Mouse (Mus musculus) forebrain, embryonic 11.5 days (tissue): ENCODE results near the gene Ctu1. TPM values are rescaled to one million over a fixed set of nuclear protein-coding genes. Genes with fewer than 3 reads are reported as not detected.

ENCODE experiments used
- ATAC-seq: fragments of 200-750 bp; cut with Nextera tagmentation; replicated peaks from 2 replicates; pipeline ENCODE4 v1.8.0; 2017; ENCODE audit warnings: moderate TSS enrichment; ENCODE audit not compliant: low FRiP score
- DNase-seq: peaks from one replicate; pipeline ENCODE4 v3.0.0-alpha.2; 2017; ENCODE audit warnings: low spot score
- H3K27ac ChIP-seq: fragments of 300-500 bp; sonication (generic); 2 replicates; pipeline ENCODE4 v1.5.1; 2014; ENCODE audit warnings: low read depth, low read length
- H3K27me3 ChIP-seq: fragments of 300-500 bp; sonication (generic); 2 replicates; pipeline ENCODE4 v1.6.1; 2014; ENCODE audit warnings: mild to moderate bottlenecking, low read length, mixed read lengths; ENCODE audit not compliant: control insufficient read depth, insufficient read depth
- H3K36me3 ChIP-seq: fragments of 300-500 bp; sonication (generic); 2 replicates; pipeline ENCODE4 v1.6.1; 2014; ENCODE audit warnings: mild to moderate bottlenecking, low read length, moderate library complexity, mixed read lengths; ENCODE audit not compliant: control insufficient read depth, insufficient read depth
- H3K4me1 ChIP-seq: fragments of 300-500 bp; sonication (generic); replicated peaks from 2 replicates; pipeline ENCODE4 v1.6.1; 2014; ENCODE audit warnings: low read length, mixed read lengths; ENCODE audit not compliant: control insufficient read depth, insufficient read depth
- H3K4me2 ChIP-seq: fragments of 300-500 bp; sonication (generic); 2 replicates; pipeline ENCODE4 v1.6.1; 2014; ENCODE audit warnings: low read depth, mild to moderate bottlenecking, low read length, moderate library complexity, mixed read lengths; ENCODE audit not compliant: severe bottlenecking
- H3K4me3 ChIP-seq: fragments of 300-500 bp; sonication (generic); 2 replicates; pipeline ENCODE4 v1.5.1; 2014; ENCODE audit warnings: low read depth, low read length
- H3K9ac ChIP-seq: fragments of 300-500 bp; sonication (generic); 2 replicates; pipeline ENCODE4 v1.6.1; 2014; ENCODE audit warnings: low read length
- H3K9me3 ChIP-seq: fragments of 300-500 bp; sonication (generic); 2 replicates; pipeline ENCODE4 v1.6.1; 2016; ENCODE audit warnings: low read length, mixed read lengths; ENCODE audit not compliant: control insufficient read depth
- WGBS: fragments of 180-500 bp; shearing (Covaris S2); extraction: QIAGEN DNeasy Blood & Tissue Kit; methylation state at CpG from one replicate; pipeline ENCODE4 v1.1.7; 2014; 5-methylcytosine and 5-hydroxymethylcytosine counted together
- polyA plus RNA-seq: library from polyadenylated mRNA; unstranded; fragments of >200 nt; fragmentation: Nextera tagmentation; extraction: Ambion mirVana; gene quantifications from 2 replicates; pipeline ENCODE4 v1.2.1, GENCODE M21; 2014

Ctu1 gene
- polyA plus RNA-seq, 1 experiment from 2014 or later: 13.7 TPM

DNA sequence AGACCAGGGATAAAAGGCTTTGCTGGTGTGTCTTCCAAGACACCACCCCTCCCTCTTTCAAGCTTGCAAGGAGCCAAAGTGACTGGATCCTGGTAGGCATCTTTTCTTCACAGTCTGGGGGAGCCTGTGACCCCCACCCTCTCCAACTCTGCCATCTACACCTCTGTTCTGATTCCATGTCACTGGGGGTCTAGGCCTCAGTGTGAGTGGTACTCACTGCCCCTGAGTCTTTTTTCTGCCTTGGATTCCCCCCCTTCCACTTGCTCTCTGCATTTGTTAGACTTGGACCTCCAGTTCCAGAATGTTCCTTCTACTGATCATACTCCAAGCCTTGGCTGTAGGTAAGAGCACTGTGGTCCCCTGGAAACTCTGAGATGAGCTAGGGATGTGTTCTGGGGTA, 18.3 kb downstream of the Ctu1 start, which contains the start of gene Klk14:
TSS of gene Klk14 (plus strand) at position 301 of the 400 bp plus-strand sequence.
- Histone ChIP-seq H3K9ac (no peak within 1 kb of the TSS), H3K4me2 (no peak within 1 kb of the TSS), H3K4me3 (no peak within 1 kb of the TSS), H3K9me3 (no peaks in the 10 kb centered on the region), H3K4me1 (no peaks in the 10 kb centered on the region), H3K27ac (no peak within 1 kb of the TSS), H3K27me3 (no peaks in the 10 kb centered on the region), H3K36me3 (no peaks in the 10 kb centered on the region)
- ATAC-seq: no peak
- DNase-seq: no peak

- Histone ChIP-seq H3K36me3 (no peaks in the 10 kb centered on the region), H3K4me3 (no peak overlapping the region), H3K9me3 (no peaks in the 10 kb centered on the region), H3K27ac (no peak overlapping the region), H3K27me3 (no peaks in the 10 kb centered on the region), H3K4me1 (no peaks in the 10 kb centered on the region), H3K9ac (no peak overlapping the region), H3K4me2 (no peak overlapping the region)
- WGBS: 86% methylated on average over 3 of the region's 3 CpGs
- no peak for ATAC-seq
- DNase-seq: no peak
Measured at GRCm38 (mm10) chr7:43710031-43710430, 38.2 kb downstream of the Ctu1 start.

- H3K4me2 ChIP-seq: no peak within 1 kb of the TSS
- no peaks in the 10 kb centered on the region for H3K9me3 ChIP-seq
- no peak within 1 kb of the TSS for H3K27ac ChIP-seq
- ATAC-seq: no peak
- no peaks in the 10 kb centered on the region for H3K36me3 ChIP-seq
- no peak for DNase-seq
- H3K9ac ChIP-seq: no peak within 1 kb of the TSS
- 60% methylated on average over 4 of the region's 4 CpGs for WGBS
- H3K27me3 ChIP-seq: no peaks in the 10 kb centered on the region
- H3K4me1 ChIP-seq: no peaks in the 10 kb centered on the region
- H3K4me3 ChIP-seq: no peak within 1 kb of the TSS
Measured at GRCm38 (mm10) chr7:43712267-43712666, 40.5 kb downstream of the Ctu1 start, which contains the start of gene Klk13. Gene Klk13 (plus strand): TSS chr7:43712567.

GRCm38 (mm10) chr7:43712917-43713316, 41.1 kb downstream of the Ctu1 start:
- WGBS: 5% methylated on average over 9 of the region's 9 CpGs
- ATAC-seq: no peak
- no peaks in the 10 kb centered on the region for H3K4me1 ChIP-seq
- no peaks in the 10 kb centered on the region for H3K27me3 ChIP-seq
- DNase-seq: peak; percentile 52
- no peak overlapping the region for H3K4me3 ChIP-seq
- no peaks in the 10 kb centered on the region for H3K9me3 ChIP-seq
- H3K9ac ChIP-seq: no peak overlapping the region
- no peak overlapping the region for H3K27ac ChIP-seq
- H3K4me2 ChIP-seq: no peak overlapping the region
- H3K36me3 ChIP-seq: no peaks in the 10 kb centered on the region

- Histone ChIP-seq H3K9me3 (no peaks in the 10 kb centered on the region), H3K9ac (no peak overlapping the region), H3K4me1 (no peaks in the 10 kb centered on the region), H3K27me3 (no peaks in the 10 kb centered on the region), H3K4me2 (peak overlapping the region; percentile 24; the same call in 1 of the 2 replicates), H3K36me3 (no peaks in the 10 kb centered on the region), H3K4me3 (no peak overlapping the region), H3K27ac (no peak overlapping the region)
- WGBS: 6% methylated on average over 19 of the region's 19 CpGs
- DNase-seq (no peak), ATAC-seq (no peak)
Measured at GRCm38 (mm10) chr7:43713741-43714351, 42.0 kb downstream of the Ctu1 start.

Other genes starting within 250 kb of the Ctu1 start
- gene Lim2, start 244.3 kb upstream of the Ctu1 start, polyA plus RNA-seq: not detected in 2 replicates
- gene Nkg7, start 234.9 kb upstream of the Ctu1 start, polyA plus RNA-seq: not detected in 2 replicates
- gene Cldnd2, start 231.2 kb upstream of the Ctu1 start, polyA plus RNA-seq: not detected in 2 replicates
- gene Etfb, start 227.9 kb upstream of the Ctu1 start, polyA plus RNA-seq: 193 and 201 TPM in 2 replicates
- not detected in 2 replicates for gene Gm45233, start 227.9 kb upstream of the Ctu1 start, polyA plus RNA-seq
- 1.8 and 3.1 TPM in 2 replicates for gene Vsig10l, start 208.9 kb upstream of the Ctu1 start, polyA plus RNA-seq
- 2.0 and 2.7 TPM in 2 replicates for gene Iglon5, start 181.9 kb upstream of the Ctu1 start, polyA plus RNA-seq
- not detected in 2 replicates for gene 4931406B18Rik, start 166.1 kb upstream of the Ctu1 start, polyA plus RNA-seq
- gene Cd33, start 127.6 kb upstream of the Ctu1 start, polyA plus RNA-seq: 0.71 and 1.7 TPM in 2 replicates
- gene Zfp658, start 109.8 kb upstream of the Ctu1 start, polyA plus RNA-seq: 6.7 and 6.8 TPM in 2 replicates
- gene Zfp719, start 92.4 kb upstream of the Ctu1 start, polyA plus RNA-seq: 16.0 and 16.9 TPM in 2 replicates
- 0.92 and 1.0 TPM in 2 replicates for gene Zfp819, start 64.8 kb upstream of the Ctu1 start, polyA plus RNA-seq
- not detected in 2 replicates for gene Ceacam18, start 37.3 kb upstream of the Ctu1 start, polyA plus RNA-seq
- gene Siglece, start 11.9 kb upstream of the Ctu1 start, polyA plus RNA-seq: 0.32 and 0.67 TPM in 2 replicates
- not detected in 2 replicates for gene Klk14, start 18.4 kb downstream of the Ctu1 start, polyA plus RNA-seq
- 0.40 TPM in 1 of 2 replicates, not detected in the other for gene Klk13, start 40.6 kb downstream of the Ctu1 start, polyA plus RNA-seq
- not detected in 2 replicates for gene Klk12, start 96.9 kb downstream of the Ctu1 start, polyA plus RNA-seq
- not detected in 2 replicates for gene Klk11, start 102.6 kb downstream of the Ctu1 start, polyA plus RNA-seq
- gene Klk10, start 109.0 kb downstream of the Ctu1 start, polyA plus RNA-seq: 0.17 and 0.20 TPM in 2 replicates
- not detected in 2 replicates for gene Klk9, start 119.9 kb downstream of the Ctu1 start, polyA plus RNA-seq
- gene Klk8, start 125.6 kb downstream of the Ctu1 start, polyA plus RNA-seq: 9.1 and 12.1 TPM in 2 replicates
- not detected in 2 replicates for gene Klk7, start 139.3 kb downstream of the Ctu1 start, polyA plus RNA-seq
- not detected in 2 replicates for gene Klk6, start 152.5 kb downstream of the Ctu1 start, polyA plus RNA-seq
- 0.31 and 0.51 TPM in 2 replicates for gene Klk5, start 170.0 kb downstream of the Ctu1 start, polyA plus RNA-seq
- not detected in 2 replicates for gene Klk4, start 209.1 kb downstream of the Ctu1 start, polyA plus RNA-seq